Mouse (Mus musculus) olfactory bulb, adult 2 months (tissue): ENCODE results near the gene Csdc2.

ENCODE experiments used
- CTCF ChIP-seq: fragments of 200-500 bp; IDR thresholded peaks from 2 replicates; pipeline ENCODE4 v1.5.1; 2012; ENCODE audit warnings: low read depth, mild to moderate bottlenecking, low read length, moderate library complexity; ENCODE audit not compliant: insufficient read depth
- POLR2A ChIP-seq: fragments of 200-500 bp; IDR thresholded peaks from 2 replicates; pipeline ENCODE4 v1.6.1; 2012; ENCODE audit warnings: mild to moderate bottlenecking, low read depth, low read length, moderate library complexity; ENCODE audit not compliant: insufficient read depth

DNA sequence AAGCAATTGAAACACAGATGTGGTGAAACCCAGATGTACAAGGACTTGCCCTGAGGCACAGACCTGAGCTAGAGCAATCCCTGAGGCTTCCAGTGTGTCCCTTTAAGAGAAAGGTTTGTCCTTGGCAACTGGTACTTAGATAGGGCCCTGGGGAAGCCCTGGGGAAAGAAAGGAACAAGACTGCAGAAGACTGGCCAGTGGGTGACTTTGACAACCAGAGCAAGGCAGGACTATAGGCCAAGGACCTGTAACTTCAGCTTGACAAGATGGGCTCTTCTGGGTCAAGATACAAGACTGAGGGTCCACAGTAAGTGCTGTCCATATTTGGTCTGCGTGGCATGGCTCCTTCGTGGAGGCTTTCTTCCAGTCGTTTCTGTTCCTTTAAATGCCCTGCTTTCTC lies 51.1 kb downstream of the Csdc2 start, which contains the start of gene Xrcc6:
- no peak for TF ChIP-seq CTCF
- TF ChIP-seq POLR2A: no peak
